17 mouse cellular contexts compared by ENCODE assay signal in genomic region chr10:60334583-60334982, GRCm38 (mm10). TPM values are rescaled to one million over a fixed set of nuclear protein-coding genes. Genes with fewer than 3 reads are reported as not detected.
DNase-seq lines count a peak whose midpoint lies in the region; ATAC-seq lines count a peak whose summit lies in the region.
"Had no signal": no experiment of that assay in that cellular context is flagged by ENCODE, and none has a peak within 500 bp of the region (broad histone marks: within the 10 kb centered on the region; RNA-seq: fewer than 3 reads in every experiment).

No protein-coding gene starts in this region.

- H3K27me3 ChIP-seq in midbrain, embryonic 11.5 days (ENCODE audit: control insufficient read depth, insufficient read depth, low read length), result no peaks in the 10 kb centered on the region; the same call in 1 of the 2 replicates
- H3K27me3 ChIP-seq in midbrain, embryonic 10.5 days (ENCODE audit: low read depth, poor library complexity, severe bottlenecking), result no peaks in the 10 kb centered on the region
- no peaks in the 10 kb centered on the region for H3K27me3 ChIP-seq in stomach, embryonic 16.5 days (ENCODE audit: control insufficient read depth, insufficient read depth, low read length)
- no peaks in the 10 kb centered on the region for H3K27me3 ChIP-seq in forebrain, embryonic 16.5 days (replicated peaks; ENCODE audit: control insufficient read depth, insufficient read depth, low read length)
- H3K27me3 ChIP-seq: embryonic facial prominence, embryonic 13.5 days; forebrain, embryonic 12.5 days; heart, embryonic 12.5 days had no signal

- 76% methylated on average over 7 of the region's 7 CpGs for WGBS in midbrain, embryonic 11.5 days
- WGBS in midbrain, embryonic 10.5 days, result 79% methylated on average over 7 of the region's 7 CpGs
- WGBS in stomach, embryonic 16.5 days, result 54% methylated on average over 7 of the region's 7 CpGs
- WGBS in forebrain, embryonic 16.5 days, result 82% methylated on average over 7 of the region's 7 CpGs

- H3K4me2 ChIP-seq in midbrain, embryonic 11.5 days, result no peak overlapping the region
- no peak overlapping the region for H3K4me2 ChIP-seq in stomach, embryonic 16.5 days (ENCODE audit: low read depth, low read length)
- no peak overlapping the region for H3K4me2 ChIP-seq in forebrain, embryonic 16.5 days (ENCODE audit: low read length)
- H3K4me2 ChIP-seq: embryonic facial prominence, embryonic 13.5 days; forebrain, embryonic 12.5 days; heart, embryonic 12.5 days had no signal

- no peak for ATAC-seq in midbrain, embryonic 11.5 days (ENCODE audit: low FRiP score)
- ATAC-seq in megakaryocyte progenitor cell, adult 5-6 weeks (replicated peaks; ENCODE audit: poor library complexity), result peak; percentile 39; the same call in 1 of the 2 replicates
- ATAC-seq in stomach, embryonic 16.5 days (ENCODE audit: insufficient read depth, low FRiP score), result peak; percentile 79; the same call in 1 of the 2 replicates
- ATAC-seq in forebrain, embryonic 16.5 days, result no peak

- no peaks in the 10 kb centered on the region for H3K4me1 ChIP-seq in midbrain, embryonic 11.5 days (ENCODE audit: control insufficient read depth, insufficient read depth, low read length)
- no peaks in the 10 kb centered on the region for H3K4me1 ChIP-seq in midbrain, embryonic 10.5 days
- peaks cover 7% of the 10 kb centered on the region for H3K4me1 ChIP-seq in stomach, embryonic 16.5 days (ENCODE audit: control insufficient read depth, insufficient read depth, low read length)
- H3K4me1 ChIP-seq in forebrain, embryonic 16.5 days (replicated peaks; ENCODE audit: control insufficient read depth, insufficient read depth, low read length), result no peaks in the 10 kb centered on the region; the same call in 1 of the 2 replicates
- H3K4me1 ChIP-seq: forebrain, embryonic 12.5 days; hindbrain, embryonic 10.5 days had no signal

- no peak overlapping the region for H3K9ac ChIP-seq in midbrain, embryonic 11.5 days (ENCODE audit: low read length)
- no peak overlapping the region for H3K9ac ChIP-seq in stomach, embryonic 16.5 days (ENCODE audit: low read length)
- no peak overlapping the region for H3K9ac ChIP-seq in forebrain, embryonic 16.5 days (replicated peaks; ENCODE audit: low read depth, low read length)
- H3K9ac ChIP-seq: embryonic facial prominence, embryonic 13.5 days; forebrain, embryonic 12.5 days; heart, embryonic 12.5 days had no signal

- no peaks in the 10 kb centered on the region for H3K36me3 ChIP-seq in midbrain, embryonic 11.5 days (ENCODE audit: control insufficient read depth, insufficient read depth, low read length)
- no peaks in the 10 kb centered on the region for H3K36me3 ChIP-seq in midbrain, embryonic 10.5 days
- no peaks in the 10 kb centered on the region for H3K36me3 ChIP-seq in stomach, embryonic 16.5 days (ENCODE audit: control insufficient read depth, insufficient read depth, low read length)
- H3K36me3 ChIP-seq in forebrain, embryonic 16.5 days (ENCODE audit: control insufficient read depth, insufficient read depth), result no peaks in the 10 kb centered on the region
- H3K36me3 ChIP-seq: embryonic facial prominence, embryonic 13.5 days; forebrain, embryonic 12.5 days; heart, embryonic 12.5 days; hindbrain, embryonic 10.5 days had no signal

- peak; percentile 56 for DNase-seq in midbrain, embryonic 11.5 days (ENCODE audit: low spot score, missing footprints)
- no peak for DNase-seq in midbrain, embryonic 10.5 days (ENCODE audit: low spot score)
- DNase-seq in cerebellum, adult 8-10 months, result no peak
- no peak for DNase-seq in right cerebral cortex, postnatal 25 days
- DNase-seq: adrenal gland, postnatal 10 days; cerebellum, adult 11 months; cerebellum, adult 9-10 months; cerebellum, postnatal 25 days; gastrocnemius, adult 2 months; gastrocnemius, postnatal 25 days had no signal

- H3K4me3 ChIP-seq in midbrain, embryonic 11.5 days (ENCODE audit: low read depth, low read length), result no peak overlapping the region
- no peak overlapping the region for H3K4me3 ChIP-seq in midbrain, embryonic 10.5 days
- no peak overlapping the region for H3K4me3 ChIP-seq in stomach, embryonic 16.5 days (replicated peaks; ENCODE audit: low read length)
- no peak overlapping the region for H3K4me3 ChIP-seq in forebrain, embryonic 16.5 days (replicated peaks; ENCODE audit: low read length)
- H3K4me3 ChIP-seq: embryonic facial prominence, embryonic 13.5 days; forebrain, embryonic 12.5 days; gastrocnemius, adult 2 months; heart, embryonic 12.5 days; hindbrain, embryonic 10.5 days had no signal

- no peak overlapping the region for H3K27ac ChIP-seq in midbrain, embryonic 11.5 days (ENCODE audit: low read depth, low read length)
- H3K27ac ChIP-seq in midbrain, embryonic 10.5 days (replicated peaks), result no peak overlapping the region
- peak overlapping the region; percentile 34; the same call in 1 of the 2 replicates for H3K27ac ChIP-seq in stomach, embryonic 16.5 days (ENCODE audit: low read length)
- H3K27ac ChIP-seq in forebrain, embryonic 16.5 days (ENCODE audit: low read length), result no peak overlapping the region
- H3K27ac ChIP-seq: embryonic facial prominence, embryonic 13.5 days; forebrain, embryonic 12.5 days; gastrocnemius, adult 2 months; hindbrain, embryonic 10.5 days had no signal

- H3K9me3 ChIP-seq in midbrain, embryonic 11.5 days (ENCODE audit: control insufficient read depth, low read length), result no peaks in the 10 kb centered on the region
- H3K9me3 ChIP-seq in midbrain, embryonic 10.5 days (replicated peaks), result no peaks in the 10 kb centered on the region
- no peaks in the 10 kb centered on the region for H3K9me3 ChIP-seq in stomach, embryonic 16.5 days (replicated peaks; ENCODE audit: control insufficient read depth, low read length)
- no peaks in the 10 kb centered on the region for H3K9me3 ChIP-seq in forebrain, embryonic 16.5 days (ENCODE audit: control insufficient read depth, low read length)
- H3K9me3 ChIP-seq: embryonic facial prominence, embryonic 13.5 days; forebrain, embryonic 12.5 days; heart, embryonic 12.5 days; hindbrain, embryonic 10.5 days had no signal

RNA-seq across cellular contexts. Expression of gene Vsir, which starts 12.1 kb away (rescaled TPM):
- 1.7 and 2.3 TPM in 2 replicates for polyA plus RNA-seq in midbrain, embryonic 11.5 days (2014; fragmentation: Nextera tagmentation; extraction: Ambion mirVana)
- 1.9 and 2.3 TPM in 2 replicates for polyA plus RNA-seq in midbrain, embryonic 10.5 days (2016; fragmentation: Nextera tagmentation; extraction: Ambion mirVana)
- total RNA-seq in megakaryocyte progenitor cell, adult 5-6 weeks (2015), result 43.4 and 55.3 TPM in 2 replicates
- 119 and 123 TPM in 2 replicates for total RNA-seq in megakaryocyte progenitor cell, adult 5-6 weeks (2017)
- 6.6 and 8.5 TPM in 2 replicates for polyA plus RNA-seq in stomach, embryonic 16.5 days (2015; fragmentation: Nextera tagmentation; extraction: Ambion mirVana)
- 1.9 and 2.8 TPM in 2 replicates for polyA plus RNA-seq in forebrain, embryonic 16.5 days (2015; fragmentation: Nextera tagmentation; extraction: Ambion mirVana)

RNA-seq across cellular contexts. Expression of gene Psap, which starts 57.2 kb away (rescaled TPM):
- 77.3 and 83.9 TPM in 2 replicates for polyA plus RNA-seq in midbrain, embryonic 11.5 days (2014; fragmentation: Nextera tagmentation; extraction: Ambion mirVana)
- polyA plus RNA-seq in midbrain, embryonic 10.5 days (2016; fragmentation: Nextera tagmentation; extraction: Ambion mirVana), result 52.0 and 69.2 TPM in 2 replicates
- 173 and 221 TPM in 2 replicates for total RNA-seq in megakaryocyte progenitor cell, adult 5-6 weeks (2015)
- total RNA-seq in megakaryocyte progenitor cell, adult 5-6 weeks (2017), result 222 and 258 TPM in 2 replicates
- polyA plus RNA-seq in stomach, embryonic 16.5 days (2015; fragmentation: Nextera tagmentation; extraction: Ambion mirVana), result 194 and 198 TPM in 2 replicates
- polyA plus RNA-seq in forebrain, embryonic 16.5 days (2015; fragmentation: Nextera tagmentation; extraction: Ambion mirVana), result 165 and 223 TPM in 2 replicates

Comparison
In these comparisons a context has a peak if more than half of its experiments do, and no peak if none do; other contexts are left out.
1. ATAC-seq: peak in megakaryocyte progenitor cell, adult 5-6 weeks (single experiment) and stomach, embryonic 16.5 days (single experiment); none in midbrain, embryonic 11.5 days (single experiment) and forebrain, embryonic 16.5 days (single experiment).